Mouse (Mus musculus) hindbrain, embryonic 12.5 days (tissue): Measurements from ENCODE around the gene Dcp1a. TPM values are rescaled to one million over a fixed set of nuclear protein-coding genes. Genes with fewer than 3 reads are reported as not detected.
"Not testable (repeated sequence)": the region's sequence is repeated elsewhere in the genome, so short reads cannot be mapped to it uniquely, and the experiment has no call there.

Experiments
- ATAC-seq: fragments of 200-750 bp; cut with Nextera tagmentation; 2 replicates; pipeline ENCODE4 v1.8.0; 2017; ENCODE audit warnings: moderate TSS enrichment; ENCODE audit not compliant: low FRiP score
- H3K27ac ChIP-seq: fragments of 300-500 bp; sonication (generic); 2 replicates; pipeline ENCODE4 v1.5.1; 2016; ENCODE audit warnings: mild to moderate bottlenecking
- H3K27me3 ChIP-seq: fragments of 300-500 bp; sonication (generic); 2 replicates; pipeline ENCODE4 v1.6.1; 2016; ENCODE audit warnings: mild to moderate bottlenecking
- H3K36me3 ChIP-seq: fragments of 300-500 bp; sonication (generic); 2 replicates; pipeline ENCODE4 v1.6.1; 2016; ENCODE audit warnings: mild to moderate bottlenecking
- H3K4me1 ChIP-seq: fragments of 300-500 bp; sonication (generic); 2 replicates; pipeline ENCODE4 v1.6.1; 2016
- H3K4me2 ChIP-seq: fragments of 300-500 bp; sonication (generic); replicated peaks from 2 replicates; pipeline ENCODE4 v1.6.1; 2016; ENCODE audit warnings: mild to moderate bottlenecking
- H3K4me3 ChIP-seq: fragments of 300-500 bp; sonication (generic); 2 replicates; pipeline ENCODE4 v1.5.1; 2016; ENCODE audit warnings: mild to moderate bottlenecking
- H3K9ac ChIP-seq: fragments of 300-500 bp; sonication (generic); 2 replicates; pipeline ENCODE4 v1.6.1; 2016; ENCODE audit warnings: mild to moderate bottlenecking, moderate library complexity
- H3K9me3 ChIP-seq: fragments of 300-500 bp; sonication (generic); replicated peaks from 2 replicates; pipeline ENCODE4 v1.6.1; 2016; ENCODE audit warnings: mild to moderate bottlenecking
- WGBS: fragments of 180-500 bp; shearing (Covaris S2); methylation state at CpG from one replicate; pipeline ENCODE4 v1.1.7; 2016; 5-methylcytosine and 5-hydroxymethylcytosine counted together
- polyA plus RNA-seq: library from polyadenylated mRNA; unstranded; fragments of >200 nt; fragmentation: Nextera tagmentation; extraction: Ambion mirVana; gene quantifications from 2 replicates; pipeline ENCODE4 v1.2.1, GENCODE M21; 2016

The Dcp1a gene
- polyA plus RNA-seq, 1 experiment from 2014 or later, result 29.2 TPM

DNA sequence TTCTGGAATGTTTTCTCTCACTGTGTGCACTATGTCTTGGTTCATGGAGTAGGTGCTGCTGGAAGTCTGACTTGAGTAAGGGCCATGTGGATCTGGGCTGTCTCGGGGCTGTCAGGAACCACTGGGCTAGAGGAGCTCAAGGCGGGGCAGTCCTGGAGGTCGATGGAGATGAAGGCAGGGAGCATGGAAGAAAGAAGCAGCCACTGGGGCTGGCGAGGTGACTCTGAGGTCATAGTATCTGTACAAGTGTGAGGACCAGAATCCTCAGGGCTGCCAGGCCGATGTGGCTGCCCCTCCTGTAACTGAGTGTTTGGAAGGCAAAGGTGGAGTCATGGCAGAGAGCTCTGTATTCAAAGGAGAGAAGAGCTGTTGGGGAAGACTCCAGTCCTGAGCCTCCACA is 49.6 kb downstream of the Dcp1a start:
- Histone ChIP-seq H3K36me3 (peaks cover 42% of the 10 kb centered on the region), H3K4me2 (no peak overlapping the region), H3K4me1 (no peaks in the 10 kb centered on the region), H3K4me3 (no peak overlapping the region), H3K9ac (no peak overlapping the region), H3K27me3 (no peaks in the 10 kb centered on the region), H3K27ac (no peak overlapping the region), H3K9me3 (no peaks in the 10 kb centered on the region)
- WGBS, result 86% methylated on average over 5 of the region's 5 CpGs
- ATAC-seq, result no peak

DNA sequence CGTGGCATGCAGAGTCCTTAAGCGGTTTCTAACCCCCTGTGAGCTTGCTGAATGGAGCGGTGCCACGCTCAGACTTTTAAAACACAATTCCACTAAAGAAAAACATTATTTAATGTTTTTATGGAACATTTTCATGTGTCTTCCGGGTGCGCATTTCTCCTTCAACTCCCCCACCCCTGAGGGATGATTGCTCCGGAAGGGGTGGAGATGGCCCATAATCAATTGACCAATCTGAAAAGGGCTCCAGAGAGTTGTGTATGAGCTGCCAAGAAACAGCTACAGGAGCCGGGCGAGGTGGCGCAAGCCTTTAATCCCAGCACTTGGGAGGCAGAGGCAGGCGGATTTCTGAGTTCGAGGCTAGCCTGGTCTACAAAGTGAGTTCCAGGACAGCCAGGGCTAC is 50.1 kb downstream of the Dcp1a start:
- Histone ChIP-seq H3K4me1 (no peaks in the 10 kb centered on the region), H3K27me3 (no peaks in the 10 kb centered on the region), H3K27ac (no peak overlapping the region), H3K9me3 (no peaks in the 10 kb centered on the region), H3K9ac (no peak overlapping the region), H3K4me3 (no peak overlapping the region), H3K36me3 (peaks cover 38% of the 10 kb centered on the region), H3K4me2 (no peak overlapping the region)
- ATAC-seq, result no peak
- 95% methylated on average over 12 of the region's 12 CpGs for WGBS

GRCm38 (mm10) chr14:30530726-30531269 is 51.5 kb downstream of the Dcp1a start:
- WGBS, result 70% methylated on average over 8 of the region's 8 CpGs
- no peak overlapping the region for H3K9ac ChIP-seq
- no peaks in the 10 kb centered on the region for H3K9me3 ChIP-seq
- no peak overlapping the region for H3K27ac ChIP-seq
- H3K4me1 ChIP-seq, result no peaks in the 10 kb centered on the region
- H3K36me3 ChIP-seq, result peaks cover 27% of the 10 kb centered on the region
- H3K27me3 ChIP-seq, result no peaks in the 10 kb centered on the region
- no peak for ATAC-seq
- no peak overlapping the region for H3K4me3 ChIP-seq
- no peak overlapping the region for H3K4me2 ChIP-seq

- no peak for ATAC-seq
- H3K36me3 ChIP-seq, result peaks cover 21% of the 10 kb centered on the region
- 79% methylated on average over 5 of the region's 5 CpGs for WGBS
- no peaks in the 10 kb centered on the region for H3K4me1 ChIP-seq
- H3K4me3 ChIP-seq, result no peak overlapping the region
- H3K4me2 ChIP-seq, result no peak overlapping the region
- H3K27ac ChIP-seq, result no peak overlapping the region
- no peak overlapping the region for H3K9ac ChIP-seq
- H3K27me3 ChIP-seq, result no peaks in the 10 kb centered on the region
- H3K9me3 ChIP-seq, result no peaks in the 10 kb centered on the region
These were observed 52.1 kb downstream of the Dcp1a start for GRCm38 (mm10) chr14:30531431-30531830.

DNA sequence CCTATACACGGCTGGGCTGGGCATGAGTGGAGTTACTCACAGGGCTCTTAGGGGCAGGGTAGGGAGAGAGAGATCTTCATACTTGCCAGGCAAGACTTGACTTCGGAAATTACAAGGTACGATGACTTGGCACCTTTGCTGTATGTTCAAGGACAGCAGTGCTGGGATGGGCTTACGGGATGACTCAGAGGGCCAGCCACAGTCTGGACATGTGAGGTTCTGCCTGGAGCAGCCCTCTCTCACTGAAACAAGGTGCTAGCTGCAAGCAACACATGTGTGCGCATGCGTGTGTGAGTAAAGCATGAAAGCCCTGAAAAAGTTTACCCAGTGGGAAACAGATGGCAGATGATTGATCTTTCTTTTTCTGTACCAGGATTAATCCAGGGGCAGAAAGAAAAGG is 52.6 kb downstream of the Dcp1a start:
- Histone ChIP-seq H3K4me3 (no peak overlapping the region), H3K27me3 (no peaks in the 10 kb centered on the region), H3K27ac (no peak overlapping the region), H3K4me2 (no peak overlapping the region), H3K36me3 (peaks cover 19% of the 10 kb centered on the region), H3K9me3 (no peaks in the 10 kb centered on the region), H3K4me1 (no peaks in the 10 kb centered on the region), H3K9ac (no peak overlapping the region)
- 95% methylated on average over 6 of the region's 6 CpGs for WGBS
- no peak for ATAC-seq

DNA sequence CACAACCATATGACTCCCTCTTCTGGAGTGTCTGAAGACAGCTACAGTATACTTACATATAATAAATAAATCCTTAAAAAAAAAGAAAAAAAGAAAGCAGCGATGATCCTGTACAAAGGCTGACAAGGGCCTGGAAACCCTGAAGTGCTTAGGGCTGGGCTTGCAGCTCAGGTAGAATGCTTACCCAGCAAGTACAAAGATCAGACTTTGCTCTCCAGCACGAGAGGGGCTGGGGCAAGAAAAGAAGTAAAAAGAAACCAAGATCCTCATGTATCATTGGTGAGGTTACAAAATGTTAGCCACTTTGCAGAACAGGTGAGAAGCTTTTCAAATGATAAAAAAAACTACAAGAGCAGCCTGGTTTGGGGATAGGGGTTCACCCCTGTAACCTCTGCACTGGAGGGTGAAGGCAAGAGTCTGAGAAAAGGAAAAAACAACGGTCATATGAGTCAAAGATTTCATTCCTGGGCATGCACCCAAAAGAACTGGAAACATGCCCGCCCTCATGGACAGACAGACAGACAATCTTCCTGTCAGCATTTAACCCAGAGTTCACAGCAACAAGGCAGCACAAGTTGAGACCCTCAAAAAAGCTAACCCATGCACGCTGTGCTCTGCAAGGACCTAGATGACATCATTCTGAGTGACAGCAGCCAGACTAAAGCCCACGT is 54.6 kb downstream of the Dcp1a start:
- no peak overlapping the region for H3K27ac ChIP-seq
- no peak overlapping the region for H3K4me2 ChIP-seq
- no peak overlapping the region for H3K4me3 ChIP-seq
- no peaks in the 10 kb centered on the region for H3K4me1 ChIP-seq
- peaks cover 5% of the 10 kb centered on the region; the same call in 1 of the 2 replicates for H3K36me3 ChIP-seq
- H3K9me3 ChIP-seq, result no peaks in the 10 kb centered on the region
- H3K27me3 ChIP-seq, result no peaks in the 10 kb centered on the region
- no peak overlapping the region for H3K9ac ChIP-seq
- ATAC-seq, result no peak
- 86% methylated on average over 6 of the region's 6 CpGs for WGBS

DNA sequence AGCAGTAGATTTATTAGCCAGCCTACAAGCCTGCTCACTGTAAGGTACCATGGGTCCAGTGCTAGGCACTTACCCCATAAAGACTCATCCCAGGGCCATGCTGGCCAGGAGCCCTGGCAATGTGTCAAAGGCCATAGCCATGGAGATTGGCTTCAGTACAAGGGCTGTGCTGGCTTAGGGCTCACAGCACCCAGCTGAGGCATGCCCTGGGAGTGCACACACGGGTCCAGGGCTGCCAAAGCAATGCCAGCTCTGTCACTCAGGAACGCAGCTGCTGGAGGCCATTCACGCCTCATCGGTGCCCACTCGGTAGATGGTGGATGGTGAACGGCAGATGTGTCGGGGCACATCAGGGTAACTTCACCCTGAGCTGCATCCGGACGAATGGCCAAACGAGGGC is 62.2 kb downstream of the Dcp1a start:
- H3K9ac ChIP-seq, result no peak overlapping the region
- WGBS, result 72% methylated on average over 10 of the region's 10 CpGs
- no peaks in the 10 kb centered on the region for H3K9me3 ChIP-seq
- peaks cover 2% of the 10 kb centered on the region; the same call in 1 of the 2 replicates for H3K4me1 ChIP-seq
- no peak for ATAC-seq
- no peak overlapping the region for H3K27ac ChIP-seq
- no peaks in the 10 kb centered on the region for H3K36me3 ChIP-seq
- H3K27me3 ChIP-seq, result no peaks in the 10 kb centered on the region
- H3K4me3 ChIP-seq, result no peak overlapping the region
- no peak overlapping the region for H3K4me2 ChIP-seq

DNA sequence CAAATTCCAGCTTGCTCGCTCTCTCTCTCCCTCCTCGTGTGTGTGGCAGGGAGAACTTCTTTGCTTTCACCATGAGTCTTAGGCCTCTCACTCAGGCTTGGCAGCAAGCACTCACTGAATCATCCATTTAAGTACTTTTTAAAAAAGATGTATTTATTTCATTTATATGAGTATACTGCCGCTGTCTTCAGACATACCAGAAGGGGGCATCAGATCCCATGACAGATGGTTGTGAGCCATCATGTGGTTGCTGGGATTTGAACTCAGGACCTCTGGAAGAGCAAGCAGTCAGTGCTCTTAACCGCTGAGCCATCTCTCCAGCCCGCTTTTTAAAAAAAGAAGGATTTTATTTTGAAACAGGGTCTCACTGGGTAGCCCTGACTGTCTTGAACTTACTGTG is 64.0 kb downstream of the Dcp1a start:
- WGBS, result 94% methylated on average over 5 of the region's 5 CpGs
- H3K4me1 ChIP-seq, H3K9me3 ChIP-seq, H3K27ac ChIP-seq, H3K9ac ChIP-seq, H3K36me3 ChIP-seq, ATAC-seq, H3K27me3 ChIP-seq, H3K4me3 ChIP-seq, H3K4me2 ChIP-seq: not testable (repeated sequence)

- Histone ChIP-seq H3K27me3 (no peaks in the 10 kb centered on the region), H3K9ac (peak within 1 kb of the TSS; percentile 83), H3K4me1 (peaks cover 29% of the 10 kb centered on the region), H3K9me3 (no peaks in the 10 kb centered on the region), H3K4me2 (peak within 1 kb of the TSS; percentile 84), H3K27ac (peak within 1 kb of the TSS; percentile 88), H3K4me3 (peak within 1 kb of the TSS; percentile 64), H3K36me3 (no peaks in the 10 kb centered on the region; the same call in 1 of the 2 replicates)
- ATAC-seq, result peak; percentile 44
- 27% methylated on average over 8 of the region's 8 CpGs for WGBS
These were observed 68.9 kb downstream of the Dcp1a start, which contains the start of gene Tkt for GRCm38 (mm10) chr14:30548131-30548720. Gene Tkt (plus strand): TSS chr14:30548359.

GRCm38 (mm10) chr14:30548965-30549776 is 69.8 kb downstream of the Dcp1a start:
- Histone ChIP-seq H3K9me3 (no peaks in the 10 kb centered on the region), H3K4me1 (peaks cover 29% of the 10 kb centered on the region), H3K9ac (peak overlapping the region; percentile 83), H3K4me2 (peak overlapping the region; percentile 84), H3K4me3 (peak overlapping the region; percentile 64), H3K27ac (peak overlapping the region; percentile 88), H3K36me3 (no peaks in the 10 kb centered on the region; the same call in 1 of the 2 replicates), H3K27me3 (no peaks in the 10 kb centered on the region)
- under 1% methylated on average over 69 of the region's 69 CpGs for WGBS
- ATAC-seq, result peak; percentile 96

DNA sequence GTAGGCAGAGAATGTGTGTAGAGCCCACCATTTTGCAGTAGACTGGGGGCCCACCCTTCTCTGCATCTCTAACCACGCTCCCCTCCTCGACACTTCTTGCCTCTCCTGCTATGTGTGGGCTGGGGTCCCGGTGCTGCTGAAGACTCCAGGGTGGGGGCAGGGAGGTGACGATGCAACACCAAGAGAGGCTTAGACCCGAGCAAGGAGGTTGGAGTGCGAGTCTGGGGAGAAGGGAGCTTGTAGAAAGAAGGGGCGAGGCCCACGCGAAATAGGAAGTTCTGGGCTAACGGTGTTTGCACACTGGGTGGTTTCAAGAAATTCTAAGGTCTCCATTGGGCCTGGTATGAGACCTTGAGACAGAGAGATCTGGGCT is 70.4 kb downstream of the Dcp1a start:
- ATAC-seq, result peak; percentile 9; the same call in 1 of the 2 replicates
- H3K27ac ChIP-seq, result peak overlapping the region; percentile 88
- peaks cover 29% of the 10 kb centered on the region for H3K4me1 ChIP-seq
- peak overlapping the region; percentile 64 for H3K4me3 ChIP-seq
- no peaks in the 10 kb centered on the region for H3K9me3 ChIP-seq
- WGBS, result 0% methylated on average over 10 of the region's 10 CpGs
- H3K4me2 ChIP-seq, result peak overlapping the region; percentile 84
- no peaks in the 10 kb centered on the region; the same call in 1 of the 2 replicates for H3K36me3 ChIP-seq
- H3K27me3 ChIP-seq, result no peaks in the 10 kb centered on the region
- H3K9ac ChIP-seq, result peak overlapping the region; percentile 83
